Mouse (Mus musculus): ENCODE results near the gene Gdf1. TPM values are rescaled to one million over a fixed set of nuclear protein-coding genes. Genes with fewer than 3 reads are reported as not detected.
A peak's percentile ranks its signal among the peaks of the same experiment; 100 is the strongest.

The Gdf1 gene
- polyA plus RNA-seq, 1 experiment from 2014 or later: 2.1 TPM

GRCm38 (mm10) chr8:70300881-70301280 is 28.7 kb upstream of the Gdf1 start:
- H3K4me1 ChIP-seq (replicated peaks; ENCODE audit: control insufficient read depth, insufficient read depth, low read length): peaks cover 15% of the 10 kb centered on the region
- H3K9ac ChIP-seq (ENCODE audit: low read length): no peak overlapping the region
- H3K36me3 ChIP-seq (ENCODE audit: control insufficient read depth, insufficient read depth, low read length): peaks cover 51% of the 10 kb centered on the region
- ATAC-seq (replicated peaks; ENCODE audit: low FRiP score, low TSS enrichment, low read depth): no peak
- WGBS: 77% methylated on average over 3 of the region's 3 CpGs
- H3K4me2 ChIP-seq (ENCODE audit: low read length): no peak overlapping the region
- no peaks in the 10 kb centered on the region for H3K27me3 ChIP-seq (replicated peaks; ENCODE audit: control insufficient read depth, insufficient read depth, low read length)
- H3K9me3 ChIP-seq (ENCODE audit: control insufficient read depth, low read length): no peaks in the 10 kb centered on the region
- no peak overlapping the region for H3K4me3 ChIP-seq (ENCODE audit: low read depth, low read length)
- no peak overlapping the region for H3K27ac ChIP-seq (ENCODE audit: low read depth)
- no peak for DNase-seq (ENCODE audit: low spot score)

GRCm38 (mm10) chr8:70302358-70302890 is 27.2 kb upstream of the Gdf1 start, which contains the start of the genes Ddx49 and Cope:
Gene Ddx49 (minus strand): TSS chr8:70302489.
Gene Cope (plus strand): TSS chr8:70302518.
- WGBS: 0% methylated on average over 40 of the region's 40 CpGs

GRCm38 (mm10) chr8:70302901-70303300 is 26.7 kb upstream of the Gdf1 start:
- peaks cover 51% of the 10 kb centered on the region for H3K36me3 ChIP-seq (ENCODE audit: control insufficient read depth, insufficient read depth, low read length)
- peak overlapping the region; percentile 76 for H3K4me2 ChIP-seq (ENCODE audit: low read length)

More at GRCm38 (mm10) chr8:70302358-70302890, 27.2 kb upstream of the Gdf1 start, which contains the start of the genes Ddx49 and Cope:
- peak; percentile 99 for DNase-seq (ENCODE audit: low spot score)
- peak within 1 kb of the TSS; percentile 83 for H3K4me3 ChIP-seq (ENCODE audit: low read depth, low read length)
- peak within 1 kb of the TSS; percentile 68 for H3K27ac ChIP-seq (ENCODE audit: low read depth)
- H3K4me1 ChIP-seq (replicated peaks; ENCODE audit: control insufficient read depth, insufficient read depth, low read length): peaks cover 15% of the 10 kb centered on the region
- peak within 1 kb of the TSS; percentile 95 for H3K4me2 ChIP-seq (ENCODE audit: low read length)
- peak; percentile 94 for ATAC-seq (replicated peaks; ENCODE audit: low FRiP score, low TSS enrichment, low read depth)
- no peaks in the 10 kb centered on the region for H3K9me3 ChIP-seq (ENCODE audit: control insufficient read depth, low read length)
- H3K27me3 ChIP-seq (replicated peaks; ENCODE audit: control insufficient read depth, insufficient read depth, low read length): no peaks in the 10 kb centered on the region
- peaks cover 51% of the 10 kb centered on the region for H3K36me3 ChIP-seq (ENCODE audit: control insufficient read depth, insufficient read depth, low read length)
- H3K9ac ChIP-seq (ENCODE audit: low read length): peak within 1 kb of the TSS; percentile 63

GRCm38 (mm10) chr8:70309311-70309710 is 20.3 kb upstream of the Gdf1 start:
- DNase-seq (ENCODE audit: low spot score) (no peak), ATAC-seq (replicated peaks; ENCODE audit: low FRiP score, low TSS enrichment, low read depth) (no peak)
- no peaks in the 10 kb centered on the region for H3K27me3 ChIP-seq (replicated peaks; ENCODE audit: control insufficient read depth, insufficient read depth, low read length)
- no peak overlapping the region for H3K4me3 ChIP-seq (ENCODE audit: low read depth, low read length)
- H3K4me2 ChIP-seq (ENCODE audit: low read length): no peak overlapping the region
- H3K9me3 ChIP-seq (ENCODE audit: control insufficient read depth, low read length): no peaks in the 10 kb centered on the region
- peaks cover 89% of the 10 kb centered on the region for H3K36me3 ChIP-seq (ENCODE audit: control insufficient read depth, insufficient read depth, low read length)
- no peak overlapping the region for H3K9ac ChIP-seq (ENCODE audit: low read length)
- H3K27ac ChIP-seq (ENCODE audit: low read depth): no peak overlapping the region
- H3K4me1 ChIP-seq (replicated peaks; ENCODE audit: control insufficient read depth, insufficient read depth, low read length): no peaks in the 10 kb centered on the region
- WGBS: 34% methylated on average over 2 of the region's 2 CpGs

More at GRCm38 (mm10) chr8:70302901-70303300, 26.7 kb upstream of the Gdf1 start:
- Histone ChIP-seq H3K4me3 (ENCODE audit: low read depth, low read length) (peak overlapping the region; percentile 83), H3K27me3 (replicated peaks; ENCODE audit: control insufficient read depth, insufficient read depth, low read length) (no peaks in the 10 kb centered on the region), H3K9me3 (ENCODE audit: control insufficient read depth, low read length) (no peaks in the 10 kb centered on the region), H3K4me1 (replicated peaks; ENCODE audit: control insufficient read depth, insufficient read depth, low read length) (peaks cover 15% of the 10 kb centered on the region), H3K27ac (ENCODE audit: low read depth) (peak overlapping the region; percentile 68), H3K9ac (ENCODE audit: low read length) (peak overlapping the region; percentile 63)
- DNase-seq (ENCODE audit: low spot score): no peak
- 3% methylated on average over 16 of the region's 16 CpGs for WGBS
- ATAC-seq (replicated peaks; ENCODE audit: low FRiP score, low TSS enrichment, low read depth): peak; percentile 26; the same call in 1 of the 2 replicates

GRCm38 (mm10) chr8:70313399-70313798 is 16.2 kb upstream of the Gdf1 start:
- ATAC-seq (replicated peaks; ENCODE audit: low FRiP score, low TSS enrichment, low read depth): no peak
- WGBS: 87% methylated on average over 2 of the region's 2 CpGs
- Histone ChIP-seq H3K27ac (ENCODE audit: low read depth) (no peak overlapping the region), H3K4me2 (ENCODE audit: low read length) (no peak overlapping the region), H3K9ac (ENCODE audit: low read length) (no peak overlapping the region), H3K36me3 (ENCODE audit: control insufficient read depth, insufficient read depth, low read length) (peaks cover 48% of the 10 kb centered on the region), H3K4me1 (replicated peaks; ENCODE audit: control insufficient read depth, insufficient read depth, low read length) (peaks cover 22% of the 10 kb centered on the region), H3K9me3 (ENCODE audit: control insufficient read depth, low read length) (no peaks in the 10 kb centered on the region), H3K4me3 (ENCODE audit: low read depth, low read length) (no peak overlapping the region), H3K27me3 (replicated peaks; ENCODE audit: control insufficient read depth, insufficient read depth, low read length) (no peaks in the 10 kb centered on the region)
- DNase-seq (ENCODE audit: low spot score): no peak

- Histone ChIP-seq H3K9ac (ENCODE audit: low read length) (peak within 1 kb of the TSS; percentile 45), H3K36me3 (ENCODE audit: control insufficient read depth, insufficient read depth, low read length) (peaks cover 27% of the 10 kb centered on the region), H3K9me3 (ENCODE audit: control insufficient read depth, low read length) (no peaks in the 10 kb centered on the region), H3K27ac (ENCODE audit: low read depth) (peak within 1 kb of the TSS; percentile 62; the same call in 1 of the 2 replicates), H3K27me3 (replicated peaks; ENCODE audit: control insufficient read depth, insufficient read depth, low read length) (no peaks in the 10 kb centered on the region), H3K4me2 (ENCODE audit: low read length) (peak within 1 kb of the TSS; percentile 68), H3K4me3 (ENCODE audit: low read depth, low read length) (peak within 1 kb of the TSS; percentile 56), H3K4me1 (replicated peaks; ENCODE audit: control insufficient read depth, insufficient read depth, low read length) (peaks cover 22% of the 10 kb centered on the region)
- DNase-seq (ENCODE audit: low spot score) (peak; percentile 79), ATAC-seq (replicated peaks; ENCODE audit: low FRiP score, low TSS enrichment, low read depth) (peak; percentile 59)
- WGBS: 3% methylated on average over 66 of the region's 66 CpGs
Measured at GRCm38 (mm10) chr8:70315624-70316510, 13.8 kb upstream of the Gdf1 start, which contains the start of gene Cers1. Gene Cers1 (plus strand): TSS chr8:70315775.

- H3K9ac ChIP-seq (ENCODE audit: low read length): peak overlapping the region; percentile 45
- WGBS: 14% methylated on average over 15 of the region's 15 CpGs
- peak overlapping the region; percentile 20; the same call in 1 of the 2 replicates for H3K27ac ChIP-seq (ENCODE audit: low read depth)
- H3K4me2 ChIP-seq (ENCODE audit: low read length): peak overlapping the region; percentile 68
- peaks cover 22% of the 10 kb centered on the region for H3K4me1 ChIP-seq (replicated peaks; ENCODE audit: control insufficient read depth, insufficient read depth, low read length)
- H3K4me3 ChIP-seq (ENCODE audit: low read depth, low read length): peak overlapping the region; percentile 56
- no peaks in the 10 kb centered on the region for H3K27me3 ChIP-seq (replicated peaks; ENCODE audit: control insufficient read depth, insufficient read depth, low read length)
- H3K9me3 ChIP-seq (ENCODE audit: control insufficient read depth, low read length): no peaks in the 10 kb centered on the region
- peak; percentile 73 for DNase-seq (ENCODE audit: low spot score)
- peaks cover 18% of the 10 kb centered on the region for H3K36me3 ChIP-seq (ENCODE audit: control insufficient read depth, insufficient read depth, low read length)
- ATAC-seq (replicated peaks; ENCODE audit: low FRiP score, low TSS enrichment, low read depth): peak; percentile 61
Measured at GRCm38 (mm10) chr8:70316511-70317504, 12.8 kb upstream of the Gdf1 start.

- no peak for DNase-seq (ENCODE audit: low spot score)
- no peak for ATAC-seq (replicated peaks; ENCODE audit: low FRiP score, low TSS enrichment, low read depth)
- Histone ChIP-seq H3K36me3 (ENCODE audit: control insufficient read depth, insufficient read depth, low read length) (peaks cover 7% of the 10 kb centered on the region), H3K4me1 (replicated peaks; ENCODE audit: control insufficient read depth, insufficient read depth, low read length) (peaks cover 22% of the 10 kb centered on the region), H3K27ac (ENCODE audit: low read depth) (no peak overlapping the region), H3K9ac (ENCODE audit: low read length) (no peak overlapping the region), H3K9me3 (ENCODE audit: control insufficient read depth, low read length) (no peaks in the 10 kb centered on the region), H3K4me2 (ENCODE audit: low read length) (no peak overlapping the region; the same call in 1 of the 2 replicates), H3K27me3 (replicated peaks; ENCODE audit: control insufficient read depth, insufficient read depth, low read length) (no peaks in the 10 kb centered on the region), H3K4me3 (ENCODE audit: low read depth, low read length) (no peak overlapping the region)
- WGBS: 85% methylated on average over 5 of the region's 5 CpGs
Measured at GRCm38 (mm10) chr8:70317872-70318271, 11.7 kb upstream of the Gdf1 start.

Data from intestine, embryonic 14.5 days (tissue).